Mouse (Mus musculus) hindbrain, embryonic 15.5 days (tissue): Measurements from ENCODE around the gene Susd4. TPM values are rescaled to one million over a fixed set of nuclear protein-coding genes. Genes with fewer than 3 reads are reported as not detected.

Experiments used
- ATAC-seq: fragments of 200-750 bp; cut with Nextera tagmentation; 2 replicates; pipeline ENCODE4 v1.8.0; 2017; ENCODE audit warnings: low read depth, moderate number of reproducible peaks, moderate TSS enrichment; ENCODE audit not compliant: low FRiP score
- H3K27ac ChIP-seq: fragments of 300-500 bp; sonication (generic); replicated peaks from 2 replicates; pipeline ENCODE4 v1.5.1; 2015; ENCODE audit warnings: mild to moderate bottlenecking, inconsistent platforms
- H3K27me3 ChIP-seq: fragments of 300-500 bp; sonication (generic); 2 replicates; pipeline ENCODE4 v1.6.1; 2015; ENCODE audit warnings: control low read depth, inconsistent platforms
- H3K36me3 ChIP-seq: fragments of 300-500 bp; sonication (generic); 2 replicates; pipeline ENCODE4 v1.6.1; 2015; ENCODE audit warnings: control low read depth, inconsistent platforms
- H3K4me1 ChIP-seq: fragments of 300-500 bp; sonication (generic); replicated peaks from 2 replicates; pipeline ENCODE4 v1.6.1; 2015; ENCODE audit warnings: control low read depth, inconsistent platforms
- H3K4me2 ChIP-seq: fragments of 300-500 bp; sonication (generic); 2 replicates; pipeline ENCODE4 v1.6.1; 2015; ENCODE audit warnings: moderate library complexity, mild to moderate bottlenecking, inconsistent platforms
- H3K4me3 ChIP-seq: fragments of 300-500 bp; sonication (generic); 2 replicates; pipeline ENCODE4 v1.5.1; 2015; ENCODE audit warnings: mild to moderate bottlenecking, inconsistent platforms
- H3K9ac ChIP-seq: fragments of 300-500 bp; sonication (generic); 2 replicates; pipeline ENCODE4 v1.6.1; 2015; ENCODE audit warnings: inconsistent platforms
- H3K9me3 ChIP-seq: fragments of 300-500 bp; sonication (generic); 2 replicates; pipeline ENCODE4 v1.6.1; 2016; ENCODE audit warnings: control low read depth, inconsistent platforms
- WGBS: fragments of 180-500 bp; shearing (Covaris S2); methylation state at CpG from one replicate; pipeline ENCODE4 v1.1.7; 2015; 5-methylcytosine and 5-hydroxymethylcytosine counted together
- polyA plus RNA-seq: library from polyadenylated mRNA; unstranded; fragments of >200 nt; fragmentation: Nextera tagmentation; extraction: Ambion mirVana; gene quantifications from 2 replicates; pipeline ENCODE4 v1.2.1, GENCODE M21; 2015

The Susd4 gene
- polyA plus RNA-seq, 1 experiment from 2014 or later: 74.6 TPM

DNA sequence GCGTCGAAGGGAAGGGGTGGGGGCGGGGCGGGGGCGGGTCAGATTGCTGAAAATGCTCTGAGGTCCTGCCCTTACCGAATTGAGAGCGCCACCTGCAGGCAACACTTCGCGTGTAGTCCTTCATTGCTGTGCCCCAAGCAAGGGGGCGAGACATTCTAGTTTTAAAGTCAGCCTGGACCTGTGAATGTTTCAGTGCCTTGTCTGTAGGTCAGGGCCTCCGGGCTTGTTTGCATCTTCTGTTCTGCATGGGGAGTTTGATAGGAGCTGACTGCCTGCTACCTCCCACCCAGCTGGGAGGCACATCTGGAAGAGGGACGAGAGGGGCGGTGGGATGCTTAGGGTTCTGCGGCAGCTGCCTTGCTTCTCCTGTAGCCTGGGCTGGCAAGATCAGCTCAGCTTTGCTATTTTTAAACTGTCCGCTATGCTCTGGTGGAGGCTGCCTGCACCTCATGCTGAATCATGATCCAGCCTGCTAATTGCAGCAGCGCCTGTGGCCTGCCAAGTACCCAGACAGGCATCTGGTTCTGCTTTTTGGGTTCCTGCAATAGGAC is 28.9 kb downstream of the Susd4 start:
- Histone ChIP-seq H3K4me3 (no peak overlapping the region), H3K27me3 (no peaks in the 10 kb centered on the region), H3K4me2 (0 out of 2 replicates have a peak overlapping the region, but pooled peaks have one; percentile 15), H3K9me3 (no peaks in the 10 kb centered on the region), H3K4me1 (peaks cover 22% of the 10 kb centered on the region), H3K27ac (peak overlapping the region; percentile 6; the same call in 1 of the 2 replicates), H3K9ac (no peak overlapping the region), H3K36me3 (no peaks in the 10 kb centered on the region)
- peak; percentile 54; the same call in 1 of the 2 replicates for ATAC-seq
- 21% methylated on average over 16 of the region's 16 CpGs for WGBS

DNA sequence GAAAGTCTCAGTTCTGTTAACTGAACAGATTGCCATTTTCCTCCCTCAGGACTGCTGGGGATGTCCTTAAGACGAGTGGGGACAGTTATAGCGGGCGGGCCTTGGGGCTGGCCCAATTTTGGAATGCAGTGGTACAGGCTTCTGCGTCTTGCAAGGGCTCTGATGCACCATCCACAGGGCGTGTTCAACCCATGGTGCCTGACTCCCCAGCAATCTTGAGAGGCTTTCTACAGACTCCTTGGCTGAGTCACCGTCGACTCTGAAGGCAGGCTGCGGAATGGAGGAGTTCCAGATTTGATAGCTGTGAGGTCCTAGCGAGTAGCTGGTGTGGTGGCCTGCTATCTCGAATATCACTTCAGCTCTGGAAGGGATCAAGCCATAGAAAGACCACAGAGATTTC is 30.6 kb downstream of the Susd4 start:
- Histone ChIP-seq H3K4me1 (peaks cover 24% of the 10 kb centered on the region), H3K27me3 (no peaks in the 10 kb centered on the region), H3K36me3 (no peaks in the 10 kb centered on the region), H3K9me3 (no peaks in the 10 kb centered on the region), H3K4me3 (no peak overlapping the region), H3K4me2 (no peak overlapping the region), H3K9ac (no peak overlapping the region), H3K27ac (no peak overlapping the region)
- ATAC-seq: no peak
- 89% methylated on average over 10 of the region's 10 CpGs for WGBS

GRCm38 (mm10) chr1:182794628-182795027 is 31.0 kb downstream of the Susd4 start:
- 93% methylated on average over 9 of the region's 9 CpGs for WGBS
- ATAC-seq: no peak
- H3K9ac ChIP-seq: no peak overlapping the region
- H3K36me3 ChIP-seq: no peaks in the 10 kb centered on the region
- peaks cover 24% of the 10 kb centered on the region for H3K4me1 ChIP-seq
- H3K4me3 ChIP-seq: no peak overlapping the region
- no peak overlapping the region for H3K4me2 ChIP-seq
- H3K27me3 ChIP-seq: no peaks in the 10 kb centered on the region
- no peaks in the 10 kb centered on the region for H3K9me3 ChIP-seq
- H3K27ac ChIP-seq: no peak overlapping the region

GRCm38 (mm10) chr1:182797048-182797447 is 33.4 kb downstream of the Susd4 start:
- Histone ChIP-seq H3K4me2 (no peak overlapping the region), H3K9me3 (no peaks in the 10 kb centered on the region), H3K4me3 (no peak overlapping the region), H3K9ac (no peak overlapping the region), H3K27me3 (no peaks in the 10 kb centered on the region), H3K36me3 (no peaks in the 10 kb centered on the region), H3K4me1 (peaks cover 26% of the 10 kb centered on the region), H3K27ac (no peak overlapping the region)
- ATAC-seq: peak; percentile 43; the same call in 1 of the 2 replicates
- 52% methylated on average over 14 of the region's 14 CpGs for WGBS

GRCm38 (mm10) chr1:182801590-182801989 is 37.9 kb downstream of the Susd4 start:
- 84% methylated on average over 2 of the region's 2 CpGs for WGBS
- Histone ChIP-seq H3K9ac (no peak overlapping the region), H3K4me1 (peaks cover 26% of the 10 kb centered on the region), H3K9me3 (no peaks in the 10 kb centered on the region), H3K4me3 (no peak overlapping the region), H3K4me2 (no peak overlapping the region), H3K27ac (no peak overlapping the region), H3K27me3 (no peaks in the 10 kb centered on the region), H3K36me3 (no peaks in the 10 kb centered on the region)
- ATAC-seq: no peak

- no peak overlapping the region for H3K4me3 ChIP-seq
- no peaks in the 10 kb centered on the region for H3K36me3 ChIP-seq
- 53% methylated on average over 15 of the region's 15 CpGs for WGBS
- H3K9ac ChIP-seq: no peak overlapping the region
- H3K9me3 ChIP-seq: no peaks in the 10 kb centered on the region
- H3K4me2 ChIP-seq: no peak overlapping the region
- no peaks in the 10 kb centered on the region for H3K27me3 ChIP-seq
- no peak for ATAC-seq
- H3K27ac ChIP-seq: no peak overlapping the region
- peaks cover 13% of the 10 kb centered on the region for H3K4me1 ChIP-seq
These were observed 39.2 kb downstream of the Susd4 start for GRCm38 (mm10) chr1:182802891-182803290.

DNA sequence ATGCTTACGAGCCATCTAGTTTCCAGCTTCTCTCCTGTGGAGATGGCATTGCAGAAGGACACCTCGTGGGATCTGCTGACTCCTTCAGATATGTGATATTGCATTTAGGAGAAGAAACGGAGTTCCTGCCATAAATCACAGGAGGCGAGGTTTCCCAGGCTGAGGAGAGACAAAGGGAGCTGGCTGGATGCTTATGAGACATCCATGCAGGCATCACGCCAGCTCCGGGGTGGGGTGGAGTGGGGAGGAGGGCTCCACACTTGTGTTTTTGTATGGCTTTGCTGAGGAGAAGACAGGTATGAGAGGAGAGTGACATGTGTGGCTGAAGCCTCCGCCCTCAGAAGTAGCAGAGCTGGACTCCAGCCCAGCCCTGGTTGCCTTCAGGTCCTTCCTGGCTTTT is 50.3 kb downstream of the Susd4 start:
- H3K27ac ChIP-seq: peak overlapping the region; percentile 51; the same call in 1 of the 2 replicates
- no peaks in the 10 kb centered on the region for H3K36me3 ChIP-seq
- peaks cover 28% of the 10 kb centered on the region for H3K4me1 ChIP-seq
- H3K27me3 ChIP-seq: no peaks in the 10 kb centered on the region
- no peak overlapping the region for H3K4me2 ChIP-seq
- ATAC-seq: no peak
- no peak overlapping the region for H3K9ac ChIP-seq
- 49% methylated on average over 7 of the region's 7 CpGs for WGBS
- H3K4me3 ChIP-seq: no peak overlapping the region
- H3K9me3 ChIP-seq: no peaks in the 10 kb centered on the region

- Histone ChIP-seq H3K9ac (no peak overlapping the region), H3K27me3 (no peaks in the 10 kb centered on the region), H3K4me3 (no peak overlapping the region), H3K36me3 (no peaks in the 10 kb centered on the region), H3K4me1 (peaks cover 34% of the 10 kb centered on the region), H3K9me3 (no peaks in the 10 kb centered on the region), H3K27ac (no peak overlapping the region), H3K4me2 (no peak overlapping the region)
- WGBS: 88% methylated on average over 6 of the region's 6 CpGs
- ATAC-seq: no peak
These were observed 50.9 kb downstream of the Susd4 start for GRCm38 (mm10) chr1:182814566-182814965.

GRCm38 (mm10) chr1:182817106-182817505 is 53.4 kb downstream of the Susd4 start:
- ATAC-seq: no peak
- H3K9ac ChIP-seq: no peak overlapping the region
- 44% methylated on average over 5 of the region's 5 CpGs for WGBS
- no peak overlapping the region for H3K27ac ChIP-seq
- no peaks in the 10 kb centered on the region for H3K36me3 ChIP-seq
- H3K4me1 ChIP-seq: peaks cover 34% of the 10 kb centered on the region
- H3K9me3 ChIP-seq: no peaks in the 10 kb centered on the region
- H3K4me2 ChIP-seq: no peak overlapping the region
- H3K27me3 ChIP-seq: no peaks in the 10 kb centered on the region
- H3K4me3 ChIP-seq: no peak overlapping the region

- Histone ChIP-seq H3K4me2 (no peak overlapping the region), H3K36me3 (no peaks in the 10 kb centered on the region), H3K9ac (no peak overlapping the region), H3K27me3 (no peaks in the 10 kb centered on the region), H3K27ac (peak overlapping the region; percentile 36), H3K4me3 (no peak overlapping the region), H3K9me3 (no peaks in the 10 kb centered on the region), H3K4me1 (peaks cover 34% of the 10 kb centered on the region)
- WGBS: 13% methylated on average over 6 of the region's 6 CpGs
- ATAC-seq: no peak
These were observed 54.0 kb downstream of the Susd4 start for GRCm38 (mm10) chr1:182817624-182818023.

- H3K27ac ChIP-seq: no peak overlapping the region
- no peak for ATAC-seq
- H3K9ac ChIP-seq: no peak overlapping the region; the same call in 1 of the 2 replicates
These were observed 55.3 kb downstream of the Susd4 start for GRCm38 (mm10) chr1:182818931-182819330.

GRCm38 (mm10) chr1:182822729-182823128 is 59.1 kb downstream of the Susd4 start:
- Histone ChIP-seq H3K27me3 (no peaks in the 10 kb centered on the region), H3K27ac (no peak overlapping the region), H3K9me3 (no peaks in the 10 kb centered on the region), H3K4me3 (no peak overlapping the region), H3K4me2 (no peak overlapping the region), H3K4me1 (peaks cover 35% of the 10 kb centered on the region), H3K36me3 (no peaks in the 10 kb centered on the region), H3K9ac (no peak overlapping the region)
- ATAC-seq: no peak
- WGBS: 71% methylated on average over 10 of the region's 10 CpGs

More at GRCm38 (mm10) chr1:182818931-182819330, 55.3 kb downstream of the Susd4 start:
- Histone ChIP-seq H3K4me1 (peaks cover 39% of the 10 kb centered on the region), H3K9me3 (no peaks in the 10 kb centered on the region), H3K4me3 (no peak overlapping the region), H3K36me3 (no peaks in the 10 kb centered on the region), H3K4me2 (no peak overlapping the region), H3K27me3 (no peaks in the 10 kb centered on the region)
- WGBS: 22% methylated on average over 10 of the region's 10 CpGs
